7 mouse cellular contexts compared by ENCODE assay signal in genomic region chr4:150462367-150462766, GRCm38 (mm10).
DNase-seq lines count a peak whose midpoint lies in the region; ATAC-seq and TF ChIP-seq lines count a peak whose summit lies in the region.

No protein-coding gene starts in this region.

- TF ChIP-seq CTCF in midbrain, postnatal 0 days (IDR thresholded peaks at IDR 0.05), result no peak

- H3K36me3 ChIP-seq in embryonic facial prominence, embryonic 12.5 days, result no peaks in the 10 kb centered on the region
- H3K36me3 ChIP-seq in hindbrain, embryonic 15.5 days, result no peaks in the 10 kb centered on the region
- H3K36me3 ChIP-seq in limb, embryonic 13.5 days, result no peaks in the 10 kb centered on the region
- H3K36me3 ChIP-seq in midbrain, postnatal 0 days (ENCODE audit: insufficient read depth, low read length), result no peaks in the 10 kb centered on the region

- H3K9me3 ChIP-seq in embryonic facial prominence, embryonic 12.5 days, result no peaks in the 10 kb centered on the region
- no peaks in the 10 kb centered on the region for H3K9me3 ChIP-seq in hindbrain, embryonic 15.5 days
- no peaks in the 10 kb centered on the region for H3K9me3 ChIP-seq in limb, embryonic 13.5 days
- no peaks in the 10 kb centered on the region for H3K9me3 ChIP-seq in midbrain, postnatal 0 days (ENCODE audit: low read length)

- peak; percentile 17 for DNase-seq in urinary bladder, postnatal 25 days (ENCODE audit: low spot score)
- DNase-seq in urinary bladder, postnatal 10 days (ENCODE audit: low spot score), result no peak
- DNase-seq in midbrain, postnatal 0 days (ENCODE audit: low spot score), result peak; percentile 61

- WGBS in embryonic facial prominence, embryonic 12.5 days, result 63% methylated on average over 4 of the region's 4 CpGs
- WGBS in hindbrain, embryonic 15.5 days, result 47% methylated on average over 4 of the region's 4 CpGs
- 53% methylated on average over 4 of the region's 4 CpGs for WGBS in limb, embryonic 13.5 days
- 32% methylated on average over 4 of the region's 4 CpGs for WGBS in midbrain, postnatal 0 days

- no peak overlapping the region for H3K9ac ChIP-seq in embryonic facial prominence, embryonic 12.5 days
- H3K9ac ChIP-seq in hindbrain, embryonic 15.5 days, result no peak overlapping the region
- H3K9ac ChIP-seq in limb, embryonic 13.5 days, result no peak overlapping the region
- no peak overlapping the region for H3K9ac ChIP-seq in midbrain, postnatal 0 days (replicated peaks; ENCODE audit: low read length, poor library complexity, severe bottlenecking)

- no peaks in the 10 kb centered on the region for H3K27me3 ChIP-seq in embryonic facial prominence, embryonic 12.5 days
- no peaks in the 10 kb centered on the region for H3K27me3 ChIP-seq in hindbrain, embryonic 15.5 days
- H3K27me3 ChIP-seq in limb, embryonic 13.5 days, result no peaks in the 10 kb centered on the region
- no peaks in the 10 kb centered on the region for H3K27me3 ChIP-seq in midbrain, postnatal 0 days (ENCODE audit: insufficient read depth, low read length)

- no peak for ATAC-seq in embryonic facial prominence, embryonic 12.5 days (ENCODE audit: insufficient number of reproducible peaks, insufficient read depth, low FRiP score, low TSS enrichment)
- no peak for ATAC-seq in hindbrain, embryonic 15.5 days (ENCODE audit: low FRiP score, low read depth)
- ATAC-seq in limb, embryonic 13.5 days (ENCODE audit: low FRiP score, low read depth), result no peak
- no peak for ATAC-seq in midbrain, postnatal 0 days (ENCODE audit: low FRiP score)
- no peak for ATAC-seq in inflammation-experienced regulatory T-cells, adult 6 months

- H3K4me1 ChIP-seq in embryonic facial prominence, embryonic 12.5 days, result peaks cover 15% of the 10 kb centered on the region
- H3K4me1 ChIP-seq in hindbrain, embryonic 15.5 days (replicated peaks), result peaks cover 48% of the 10 kb centered on the region
- peaks cover 38% of the 10 kb centered on the region for H3K4me1 ChIP-seq in limb, embryonic 13.5 days
- H3K4me1 ChIP-seq in midbrain, postnatal 0 days (ENCODE audit: insufficient read depth, low read length), result no peaks in the 10 kb centered on the region; the same call in 1 of the 2 replicates

- H3K4me2 ChIP-seq in embryonic facial prominence, embryonic 12.5 days (replicated peaks), result no peak overlapping the region
- H3K4me2 ChIP-seq in hindbrain, embryonic 15.5 days, result no peak overlapping the region
- no peak overlapping the region for H3K4me2 ChIP-seq in limb, embryonic 13.5 days (replicated peaks)
- no peak overlapping the region for H3K4me2 ChIP-seq in midbrain, postnatal 0 days (ENCODE audit: low read depth, low read length, poor library complexity, severe bottlenecking)

- peak overlapping the region; percentile 17; the same call in 1 of the 2 replicates for H3K27ac ChIP-seq in embryonic facial prominence, embryonic 12.5 days
- peak overlapping the region; percentile 64; the same call in 1 of the 2 replicates for H3K27ac ChIP-seq in hindbrain, embryonic 15.5 days (replicated peaks)
- H3K27ac ChIP-seq in limb, embryonic 13.5 days, result 0 out of 2 replicates have a peak overlapping the region, but pooled peaks have one; percentile 29
- no peak overlapping the region for H3K27ac ChIP-seq in midbrain, postnatal 0 days (ENCODE audit: low read depth, low read length)

- H3K4me3 ChIP-seq in embryonic facial prominence, embryonic 12.5 days, result no peak overlapping the region
- no peak overlapping the region for H3K4me3 ChIP-seq in hindbrain, embryonic 15.5 days
- H3K4me3 ChIP-seq in limb, embryonic 13.5 days, result no peak overlapping the region
- H3K4me3 ChIP-seq in midbrain, postnatal 0 days (ENCODE audit: low read depth, low read length), result no peak overlapping the region
